Mouse (Mus musculus): ENCODE measurements at regions not wholly inside any gene's neighbourhood (a gene's known extent, or its start where the extent isn't known, plus 50 kb on each side); places are given as distances from the start of the nearest gene placed in this dataset.
A peak's percentile ranks its signal among the peaks of the same experiment; 100 is the strongest.

- Histone ChIP-seq H3K9me3 (ENCODE audit: control insufficient read depth, low read length) (no peaks in the 10 kb centered on the region), H3K9ac (replicated peaks; ENCODE audit: low read depth, low read length) (no peak overlapping the region), H3K27ac (ENCODE audit: low read length) (no peak overlapping the region), H3K4me2 (ENCODE audit: low read length) (no peak overlapping the region), H3K27me3 (replicated peaks; ENCODE audit: control insufficient read depth, insufficient read depth, low read length) (no peaks in the 10 kb centered on the region), H3K4me1 (replicated peaks; ENCODE audit: control insufficient read depth, insufficient read depth, low read length) (no peaks in the 10 kb centered on the region), H3K36me3 (ENCODE audit: control insufficient read depth, insufficient read depth) (no peaks in the 10 kb centered on the region), H3K4me3 (replicated peaks; ENCODE audit: low read length) (no peak overlapping the region)
- 90% methylated on average over 12 of the region's 12 CpGs for WGBS
- ATAC-seq = no peak
Measured at GRCm38 (mm10) chr6:140178425-140179193, 137.4 kb upstream of the Plcz1 start.

GRCm38 (mm10) chr6:140172716-140173115 is 131.5 kb upstream of the Plcz1 start:
- no peak for ATAC-seq
- H3K4me3 ChIP-seq (replicated peaks; ENCODE audit: low read length) = no peak overlapping the region
- WGBS = 88% methylated on average over 9 of the region's 9 CpGs
- no peaks in the 10 kb centered on the region for H3K36me3 ChIP-seq (ENCODE audit: control insufficient read depth, insufficient read depth)
- H3K9me3 ChIP-seq (ENCODE audit: control insufficient read depth, low read length) = no peaks in the 10 kb centered on the region
- H3K9ac ChIP-seq (replicated peaks; ENCODE audit: low read depth, low read length) = no peak overlapping the region
- H3K4me1 ChIP-seq (replicated peaks; ENCODE audit: control insufficient read depth, insufficient read depth, low read length) = no peaks in the 10 kb centered on the region
- H3K27me3 ChIP-seq (replicated peaks; ENCODE audit: control insufficient read depth, insufficient read depth, low read length) = no peaks in the 10 kb centered on the region
- no peak overlapping the region for H3K4me2 ChIP-seq (ENCODE audit: low read length)
- H3K27ac ChIP-seq (ENCODE audit: low read length) = no peak overlapping the region

DNA sequence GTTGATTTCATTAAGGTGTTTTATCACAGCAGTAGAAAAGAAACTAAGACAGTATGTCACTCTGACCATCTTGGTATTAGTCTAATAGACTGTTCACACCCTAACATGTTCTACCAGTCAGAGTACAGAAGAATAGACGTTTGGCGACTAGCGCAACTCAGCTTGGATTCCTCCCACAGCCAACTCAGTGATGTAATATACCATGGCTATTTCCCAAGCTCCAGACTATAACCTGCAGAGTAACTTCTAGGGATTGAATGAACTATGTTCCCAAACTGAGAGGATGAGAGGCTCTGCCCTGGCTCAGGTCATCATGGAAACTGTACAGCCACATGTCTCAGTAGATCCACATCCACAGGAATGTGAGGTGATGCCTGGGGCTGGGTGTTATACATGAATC is 128.6 kb upstream of the Plcz1 start:
- Histone ChIP-seq H3K36me3 (ENCODE audit: control insufficient read depth, insufficient read depth) (no peaks in the 10 kb centered on the region), H3K27me3 (replicated peaks; ENCODE audit: control insufficient read depth, insufficient read depth, low read length) (no peaks in the 10 kb centered on the region), H3K4me1 (replicated peaks; ENCODE audit: control insufficient read depth, insufficient read depth, low read length) (no peaks in the 10 kb centered on the region), H3K4me3 (replicated peaks; ENCODE audit: low read length) (no peak overlapping the region), H3K27ac (ENCODE audit: low read length) (no peak overlapping the region), H3K9me3 (ENCODE audit: control insufficient read depth, low read length) (no peaks in the 10 kb centered on the region), H3K4me2 (ENCODE audit: low read length) (no peak overlapping the region), H3K9ac (replicated peaks; ENCODE audit: low read depth, low read length) (no peak overlapping the region)
- WGBS = 93% methylated on average over 3 of the region's 3 CpGs
- ATAC-seq = no peak

DNA sequence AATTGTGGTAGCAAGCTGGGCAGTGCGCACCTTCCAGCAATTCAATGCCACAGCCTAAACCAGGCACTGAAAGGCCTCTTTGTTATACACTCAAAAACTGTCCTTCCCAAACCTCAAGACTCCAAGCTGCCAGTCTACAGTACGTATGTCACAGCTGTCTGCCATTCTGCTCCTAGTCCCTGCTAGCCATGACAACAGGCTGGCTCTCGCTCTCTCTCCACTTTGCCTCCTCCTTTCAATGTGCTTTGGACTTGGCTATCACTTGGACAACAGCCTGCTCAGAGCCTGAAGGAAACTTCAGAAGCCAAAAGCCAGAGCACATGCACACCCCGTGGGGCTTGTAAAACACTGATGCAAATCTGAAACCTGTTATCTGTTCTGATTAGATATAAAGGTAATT is 125.9 kb upstream of the Plcz1 start:
- Histone ChIP-seq H3K4me1 (replicated peaks; ENCODE audit: control insufficient read depth, insufficient read depth, low read length) (no peaks in the 10 kb centered on the region), H3K27me3 (replicated peaks; ENCODE audit: control insufficient read depth, insufficient read depth, low read length) (no peaks in the 10 kb centered on the region), H3K9ac (replicated peaks; ENCODE audit: low read depth, low read length) (no peak overlapping the region), H3K9me3 (ENCODE audit: control insufficient read depth, low read length) (no peaks in the 10 kb centered on the region), H3K4me2 (ENCODE audit: low read length) (no peak overlapping the region), H3K27ac (ENCODE audit: low read length) (no peak overlapping the region), H3K4me3 (replicated peaks; ENCODE audit: low read length) (no peak overlapping the region), H3K36me3 (ENCODE audit: control insufficient read depth, insufficient read depth) (no peaks in the 10 kb centered on the region)
- no peak for ATAC-seq
- 47% methylated on average over 4 of the region's 4 CpGs for WGBS

DNA sequence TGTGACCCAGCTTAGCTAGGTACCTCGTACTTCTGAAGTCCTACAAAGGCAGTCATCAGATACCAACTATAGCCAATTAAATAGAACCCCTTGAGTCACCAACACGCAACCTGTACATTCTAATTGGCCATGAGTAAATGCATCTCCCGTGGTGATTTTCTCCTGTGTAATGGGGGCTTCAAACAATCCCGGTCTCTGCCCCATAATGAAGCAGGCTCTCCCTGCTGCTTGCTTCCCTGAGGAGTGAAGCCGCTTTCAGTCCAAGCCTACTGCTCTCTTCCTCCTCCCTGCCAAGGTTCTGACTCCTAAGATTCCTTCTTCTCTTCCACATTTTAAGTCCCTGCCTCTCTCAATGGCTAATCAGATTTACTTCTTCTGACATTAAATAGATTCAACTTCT is 121.5 kb upstream of the Plcz1 start:
- 15% methylated on average over 5 of the region's 5 CpGs for WGBS
- Histone ChIP-seq H3K36me3 (ENCODE audit: control insufficient read depth, insufficient read depth) (no peaks in the 10 kb centered on the region), H3K27ac (ENCODE audit: low read length) (no peak overlapping the region), H3K27me3 (replicated peaks; ENCODE audit: control insufficient read depth, insufficient read depth, low read length) (no peaks in the 10 kb centered on the region), H3K4me2 (ENCODE audit: low read length) (no peak overlapping the region), H3K9ac (replicated peaks; ENCODE audit: low read depth, low read length) (no peak overlapping the region), H3K4me3 (replicated peaks; ENCODE audit: low read length) (no peak overlapping the region), H3K4me1 (replicated peaks; ENCODE audit: control insufficient read depth, insufficient read depth, low read length) (0 out of 2 replicates have a peak, but pooled peaks cover 3% of the 10 kb centered on the region), H3K9me3 (ENCODE audit: control insufficient read depth, low read length) (no peaks in the 10 kb centered on the region)
- ATAC-seq = 0 out of 2 replicates have a peak, but pooled peaks have one; percentile 7

DNA sequence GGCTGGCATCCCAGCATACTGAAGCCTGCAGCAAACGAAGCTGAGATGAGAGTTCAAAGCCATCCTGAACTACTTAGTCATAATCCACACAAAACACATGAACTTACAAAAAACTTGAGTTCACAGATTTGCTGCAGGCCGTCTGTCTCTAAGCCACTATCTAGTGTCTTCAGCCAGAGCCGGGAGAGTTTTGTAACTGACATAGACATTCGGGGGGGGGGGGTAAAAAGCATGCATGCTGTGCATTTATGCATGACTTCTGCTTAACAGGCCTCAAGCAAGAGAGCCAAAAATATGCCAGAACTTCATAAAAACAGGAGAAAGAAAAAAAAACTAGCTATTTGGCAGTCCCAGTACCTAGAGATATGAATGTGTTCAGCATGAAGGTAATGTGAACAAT is 120.2 kb upstream of the Plcz1 start:
- peak; percentile 45 for ATAC-seq
- Histone ChIP-seq H3K27me3 (replicated peaks; ENCODE audit: control insufficient read depth, insufficient read depth, low read length) (no peaks in the 10 kb centered on the region), H3K9me3 (ENCODE audit: control insufficient read depth, low read length) (no peaks in the 10 kb centered on the region), H3K4me1 (replicated peaks; ENCODE audit: control insufficient read depth, insufficient read depth, low read length) (0 out of 2 replicates have a peak, but pooled peaks cover 3% of the 10 kb centered on the region), H3K4me2 (ENCODE audit: low read length) (no peak overlapping the region), H3K36me3 (ENCODE audit: control insufficient read depth, insufficient read depth) (no peaks in the 10 kb centered on the region), H3K27ac (ENCODE audit: low read length) (no peak overlapping the region), H3K4me3 (replicated peaks; ENCODE audit: low read length) (no peak overlapping the region), H3K9ac (replicated peaks; ENCODE audit: low read depth, low read length) (no peak overlapping the region)
- 67% methylated on average over 4 of the region's 4 CpGs for WGBS

- WGBS = 84% methylated on average over 13 of the region's 13 CpGs
Measured at GRCm38 (mm10) chr6:140160946-140161345, 119.7 kb upstream of the Plcz1 start.

GRCm38 (mm10) chr6:140158986-140159385 is 117.7 kb upstream of the Plcz1 start:
- H3K4me3 ChIP-seq (replicated peaks; ENCODE audit: low read length) = no peak overlapping the region
- no peak for ATAC-seq
- H3K9me3 ChIP-seq (ENCODE audit: control insufficient read depth, low read length) = no peaks in the 10 kb centered on the region
- no peak overlapping the region for H3K4me2 ChIP-seq (ENCODE audit: low read length)
- 60% methylated on average over 13 of the region's 13 CpGs for WGBS
- H3K27me3 ChIP-seq (replicated peaks; ENCODE audit: control insufficient read depth, insufficient read depth, low read length) = no peaks in the 10 kb centered on the region
- no peak overlapping the region for H3K9ac ChIP-seq (replicated peaks; ENCODE audit: low read depth, low read length)
- 0 out of 2 replicates have a peak, but pooled peaks cover 3% of the 10 kb centered on the region for H3K4me1 ChIP-seq (replicated peaks; ENCODE audit: control insufficient read depth, insufficient read depth, low read length)
- no peaks in the 10 kb centered on the region for H3K36me3 ChIP-seq (ENCODE audit: control insufficient read depth, insufficient read depth)
- H3K27ac ChIP-seq (ENCODE audit: low read length) = no peak overlapping the region

More at GRCm38 (mm10) chr6:140160946-140161345, 119.7 kb upstream of the Plcz1 start:
- H3K4me3 ChIP-seq (replicated peaks; ENCODE audit: low read length) = no peak overlapping the region
- no peaks in the 10 kb centered on the region for H3K27me3 ChIP-seq (replicated peaks; ENCODE audit: control insufficient read depth, insufficient read depth, low read length)
- no peak overlapping the region for H3K27ac ChIP-seq (ENCODE audit: low read length)
- no peak overlapping the region for H3K9ac ChIP-seq (replicated peaks; ENCODE audit: low read depth, low read length)
- no peaks in the 10 kb centered on the region for H3K9me3 ChIP-seq (ENCODE audit: control insufficient read depth, low read length)
- H3K36me3 ChIP-seq (ENCODE audit: control insufficient read depth, insufficient read depth) = no peaks in the 10 kb centered on the region
- ATAC-seq = no peak
- 0 out of 2 replicates have a peak, but pooled peaks cover 3% of the 10 kb centered on the region for H3K4me1 ChIP-seq (replicated peaks; ENCODE audit: control insufficient read depth, insufficient read depth, low read length)
- no peak overlapping the region for H3K4me2 ChIP-seq (ENCODE audit: low read length)

- H3K9me3 ChIP-seq (ENCODE audit: control insufficient read depth, low read length) = no peaks in the 10 kb centered on the region
- H3K4me3 ChIP-seq (replicated peaks; ENCODE audit: low read length) = no peak overlapping the region
- ATAC-seq = no peak
- H3K36me3 ChIP-seq (ENCODE audit: control insufficient read depth, insufficient read depth) = no peaks in the 10 kb centered on the region
- WGBS = 87% methylated on average over 6 of the region's 6 CpGs
- H3K4me2 ChIP-seq (ENCODE audit: low read length) = no peak overlapping the region
- H3K27me3 ChIP-seq (replicated peaks; ENCODE audit: control insufficient read depth, insufficient read depth, low read length) = no peaks in the 10 kb centered on the region
- H3K27ac ChIP-seq (ENCODE audit: low read length) = no peak overlapping the region
- 0 out of 2 replicates have a peak, but pooled peaks cover 3% of the 10 kb centered on the region for H3K4me1 ChIP-seq (replicated peaks; ENCODE audit: control insufficient read depth, insufficient read depth, low read length)
- no peak overlapping the region for H3K9ac ChIP-seq (replicated peaks; ENCODE audit: low read depth, low read length)
Measured at GRCm38 (mm10) chr6:140157375-140157774, 116.1 kb upstream of the Plcz1 start.
